Mouse (Mus musculus): Measurements from ENCODE around the gene Rhoq. TPM values are rescaled to one million over a fixed set of nuclear protein-coding genes. Genes with fewer than 3 reads are reported as not detected.
A peak's percentile ranks its signal among the peaks of the same experiment; 100 is the strongest.

The Rhoq gene
- polyA plus RNA-seq, 2 experiments = 1.2 to 1.9 TPM

GRCm38 (mm10) chr17:86937064-86937463, 25.8 kb upstream of the Rhoq start:
- DNase-seq (ENCODE audit: low read depth in 3 of 3, low spot score in 3 of 3) (no peak), ATAC-seq (ENCODE audit: insufficient read depth) (no peak)
- no peak overlapping the region for H3K4me3 ChIP-seq (ENCODE audit: insufficient read depth in 1 of 2, low read depth in 2 of 2, low read length in 2 of 2)
- H3K4me2 ChIP-seq (ENCODE audit: low read depth) = no peak overlapping the region
- no peaks in the 10 kb centered on the region for H3K36me3 ChIP-seq (replicated peaks; ENCODE audit: control insufficient read depth, insufficient read depth, low read depth)
- WGBS (ENCODE audit: insufficient replicate concordance) = 51% methylated on average over 2 of the region's 2 CpGs
- H3K9me3 ChIP-seq (ENCODE audit: control insufficient read depth, low read length) = no peaks in the 10 kb centered on the region
- H3K27me3 ChIP-seq (ENCODE audit: control insufficient read depth, insufficient read depth, low read length) = no peaks in the 10 kb centered on the region; the same call in 1 of the 2 replicates
- no peak overlapping the region for H3K27ac ChIP-seq
- H3K4me1 ChIP-seq (replicated peaks; ENCODE audit: control insufficient read depth in 2 of 2, insufficient read depth in 2 of 2, low read length in 1 of 2) = no peaks in the 10 kb centered on the region
- TF ChIP-seq EP300 (IDR thresholded peaks at IDR 0.05; ENCODE audit: low read depth) (no peak), CTCF (IDR thresholded peaks at IDR 0.05; ENCODE audit: low read depth) (no peak)
- no peak overlapping the region for H3K9ac ChIP-seq (replicated peaks)

GRCm38 (mm10) chr17:86937497-86938155, 25.3 kb upstream of the Rhoq start:
- no peaks in the 10 kb centered on the region for H3K4me1 ChIP-seq (replicated peaks; ENCODE audit: control insufficient read depth in 2 of 2, insufficient read depth in 2 of 2, low read length in 1 of 2)
- TF ChIP-seq EP300 (IDR thresholded peaks at IDR 0.05; ENCODE audit: low read depth) (no peak), CTCF (IDR thresholded peaks at IDR 0.05; ENCODE audit: low read depth) (no peak)
- DNase-seq (ENCODE audit: low read depth in 3 of 3, low spot score in 3 of 3) = peak in 1 of 3 experiments; percentile 14
- H3K9me3 ChIP-seq (ENCODE audit: control insufficient read depth, low read length) = no peaks in the 10 kb centered on the region
- H3K9ac ChIP-seq (replicated peaks) = no peak overlapping the region
- peak overlapping the region; percentile 31 for H3K4me2 ChIP-seq (ENCODE audit: low read depth)
- 0 out of 2 replicates have a peak, but pooled peaks have one; percentile 23 for ATAC-seq (ENCODE audit: insufficient read depth)
- no peaks in the 10 kb centered on the region for H3K36me3 ChIP-seq (replicated peaks; ENCODE audit: control insufficient read depth, insufficient read depth, low read depth)
- WGBS (ENCODE audit: insufficient replicate concordance) = 8% methylated on average over 20 of the region's 20 CpGs
- no peaks in the 10 kb centered on the region; the same call in 1 of the 2 replicates for H3K27me3 ChIP-seq (ENCODE audit: control insufficient read depth, insufficient read depth, low read length)
- H3K4me3 ChIP-seq (ENCODE audit: insufficient read depth in 1 of 2, low read depth in 2 of 2, low read length in 2 of 2) = 0 out of 4 replicates have a peak overlapping the region, but pooled peaks have one; percentile 1 to 6
- no peak overlapping the region for H3K27ac ChIP-seq

GRCm38 (mm10) chr17:86938683-86939082, 24.2 kb upstream of the Rhoq start:
- ATAC-seq (ENCODE audit: insufficient read depth) = no peak
- TF ChIP-seq EP300 (IDR thresholded peaks at IDR 0.05; ENCODE audit: low read depth) = no peak
- WGBS (ENCODE audit: insufficient replicate concordance) = 67% methylated on average over 7 of the region's 7 CpGs
- no peak overlapping the region for H3K27ac ChIP-seq
- no peak for DNase-seq (ENCODE audit: low read depth in 3 of 3, low spot score in 3 of 3)
- H3K36me3 ChIP-seq (replicated peaks; ENCODE audit: control insufficient read depth, insufficient read depth, low read depth) = no peaks in the 10 kb centered on the region
- H3K9me3 ChIP-seq (ENCODE audit: control insufficient read depth, low read length) = no peaks in the 10 kb centered on the region
- no peak overlapping the region for H3K4me2 ChIP-seq (ENCODE audit: low read depth)
- H3K4me1 ChIP-seq (replicated peaks; ENCODE audit: control insufficient read depth in 2 of 2, insufficient read depth in 2 of 2, low read length in 1 of 2) = no peaks in the 10 kb centered on the region
- H3K27me3 ChIP-seq (ENCODE audit: control insufficient read depth, insufficient read depth, low read length) = no peaks in the 10 kb centered on the region; the same call in 1 of the 2 replicates
- H3K9ac ChIP-seq (replicated peaks) = no peak overlapping the region
- no peak overlapping the region for H3K4me3 ChIP-seq (ENCODE audit: insufficient read depth in 1 of 2, low read depth in 2 of 2, low read length in 2 of 2)

GRCm38 (mm10) chr17:86942112-86942511, 20.8 kb upstream of the Rhoq start:
- H3K4me2 ChIP-seq (ENCODE audit: low read depth) = no peak overlapping the region
- H3K4me1 ChIP-seq (replicated peaks; ENCODE audit: control insufficient read depth in 2 of 2, insufficient read depth in 2 of 2, low read length in 1 of 2) = no peaks in the 10 kb centered on the region
- H3K27me3 ChIP-seq (ENCODE audit: control insufficient read depth, insufficient read depth, low read length) = no peaks in the 10 kb centered on the region; the same call in 1 of the 2 replicates
- 32% methylated on average over 6 of the region's 6 CpGs for WGBS (ENCODE audit: insufficient replicate concordance)
- ATAC-seq (ENCODE audit: insufficient read depth) (no peak), DNase-seq (ENCODE audit: low read depth in 3 of 3, low spot score in 3 of 3) (no peak)
- no peak overlapping the region for H3K9ac ChIP-seq (replicated peaks)
- H3K4me3 ChIP-seq (ENCODE audit: insufficient read depth in 1 of 2, low read depth in 2 of 2, low read length in 2 of 2) = no peak overlapping the region
- H3K36me3 ChIP-seq (replicated peaks; ENCODE audit: control insufficient read depth, insufficient read depth, low read depth) = no peaks in the 10 kb centered on the region
- no peak for TF ChIP-seq EP300 (IDR thresholded peaks at IDR 0.05; ENCODE audit: low read depth)
- TF ChIP-seq CTCF (IDR thresholded peaks at IDR 0.05; ENCODE audit: low read depth) = no peak
- no peak overlapping the region for H3K27ac ChIP-seq
- H3K9me3 ChIP-seq (ENCODE audit: control insufficient read depth, low read length) = no peaks in the 10 kb centered on the region

- no peak for DNase-seq (ENCODE audit: low read depth in 3 of 3, low spot score in 3 of 3)
- ATAC-seq (ENCODE audit: insufficient read depth) = no peak
- no peaks in the 10 kb centered on the region for H3K4me1 ChIP-seq (replicated peaks; ENCODE audit: control insufficient read depth in 2 of 2, insufficient read depth in 2 of 2, low read length in 1 of 2)
- H3K9me3 ChIP-seq (ENCODE audit: control insufficient read depth, low read length) = no peaks in the 10 kb centered on the region
- H3K36me3 ChIP-seq (replicated peaks; ENCODE audit: control insufficient read depth, insufficient read depth, low read depth) = no peaks in the 10 kb centered on the region
- no peak overlapping the region for H3K9ac ChIP-seq (replicated peaks)
- H3K27ac ChIP-seq = no peak overlapping the region
- 63% methylated on average over 6 of the region's 6 CpGs for WGBS (ENCODE audit: insufficient replicate concordance)
- TF ChIP-seq EP300 (IDR thresholded peaks at IDR 0.05; ENCODE audit: low read depth) (no peak), CTCF (IDR thresholded peaks at IDR 0.05; ENCODE audit: low read depth) (no peak)
- H3K4me2 ChIP-seq (ENCODE audit: low read depth) = no peak overlapping the region
- no peak overlapping the region for H3K4me3 ChIP-seq (ENCODE audit: insufficient read depth in 1 of 2, low read depth in 2 of 2, low read length in 2 of 2)
- no peaks in the 10 kb centered on the region for H3K27me3 ChIP-seq (ENCODE audit: control insufficient read depth, insufficient read depth, low read length)
These were observed 19.7 kb upstream of the Rhoq start for GRCm38 (mm10) chr17:86943158-86943557.

All from liver, embryonic 14.5 days (tissue).